Mouse (Mus musculus): Measurements from ENCODE around the gene A930018P22Rik. TPM values are rescaled to one million over a fixed set of nuclear protein-coding genes. Genes with fewer than 3 reads are reported as not detected.
"Not testable (repeated sequence)": the region's sequence is repeated elsewhere in the genome, so short reads cannot be mapped to it uniquely, and the experiment has no call there.

A930018P22Rik gene
- polyA plus RNA-seq, 1 experiment from 2014 or later, result not detected

- Histone ChIP-seq H3K27me3 (ENCODE audit: control insufficient read depth, insufficient read depth, low read length) (no peaks in the 10 kb centered on the region), H3K9ac (ENCODE audit: low read length) (no peak overlapping the region), H3K4me2 (ENCODE audit: low read depth) (no peak overlapping the region), H3K27ac (ENCODE audit: low read depth, low read length) (no peak overlapping the region), H3K36me3 (ENCODE audit: control insufficient read depth, insufficient read depth, low read length) (no peaks in the 10 kb centered on the region), H3K4me1 (ENCODE audit: control insufficient read depth, insufficient read depth, low read length) (no peaks in the 10 kb centered on the region), H3K9me3 (ENCODE audit: control insufficient read depth, low read length) (no peaks in the 10 kb centered on the region), H3K4me3 (ENCODE audit: low read depth, low read length) (no peak overlapping the region)
- DNase-seq (ENCODE audit: low spot score) (no peak), ATAC-seq (ENCODE audit: insufficient read depth, low FRiP score, low TSS enrichment) (no peak)
- 87% methylated on average over 4 of the region's 4 CpGs for WGBS
Measured at GRCm38 (mm10) chr2:104110031-104110430, 12.5 kb upstream of the A930018P22Rik start.

GRCm38 (mm10) chr2:104111170-104111797 is 11.3 kb upstream of the A930018P22Rik start:
- not testable (repeated sequence) for ATAC-seq (ENCODE audit: insufficient read depth, low FRiP score, low TSS enrichment); H3K4me2 ChIP-seq (ENCODE audit: low read depth); H3K9ac ChIP-seq (ENCODE audit: low read length); H3K4me1 ChIP-seq (ENCODE audit: control insufficient read depth, insufficient read depth, low read length); DNase-seq (ENCODE audit: low spot score); H3K27ac ChIP-seq (ENCODE audit: low read depth, low read length); H3K9me3 ChIP-seq (ENCODE audit: control insufficient read depth, low read length); H3K27me3 ChIP-seq (ENCODE audit: control insufficient read depth, insufficient read depth, low read length); H3K4me3 ChIP-seq (ENCODE audit: low read depth, low read length); H3K36me3 ChIP-seq (ENCODE audit: control insufficient read depth, insufficient read depth, low read length)
- no CpG with 5 or more reads among the region's 1 CpGs for WGBS

- not testable (repeated sequence) for DNase-seq (ENCODE audit: low spot score); H3K36me3 ChIP-seq (ENCODE audit: control insufficient read depth, insufficient read depth, low read length); ATAC-seq (ENCODE audit: insufficient read depth, low FRiP score, low TSS enrichment); H3K9me3 ChIP-seq (ENCODE audit: control insufficient read depth, low read length); H3K4me3 ChIP-seq (ENCODE audit: low read depth, low read length); H3K27me3 ChIP-seq (ENCODE audit: control insufficient read depth, insufficient read depth, low read length); H3K27ac ChIP-seq (ENCODE audit: low read depth, low read length); H3K4me1 ChIP-seq (ENCODE audit: control insufficient read depth, insufficient read depth, low read length); H3K4me2 ChIP-seq (ENCODE audit: low read depth); H3K9ac ChIP-seq (ENCODE audit: low read length)
Measured at GRCm38 (mm10) chr2:104113563-104113962, 9.0 kb upstream of the A930018P22Rik start.

- ATAC-seq (ENCODE audit: insufficient read depth, low FRiP score, low TSS enrichment), result no peak
Measured at GRCm38 (mm10) chr2:104114898-104115297, 7.7 kb upstream of the A930018P22Rik start.

GRCm38 (mm10) chr2:104117173-104117572 is 5.4 kb upstream of the A930018P22Rik start:
- not testable (repeated sequence) for H3K9me3 ChIP-seq (ENCODE audit: control insufficient read depth, low read length); H3K4me3 ChIP-seq (ENCODE audit: low read depth, low read length); H3K4me1 ChIP-seq (ENCODE audit: control insufficient read depth, insufficient read depth, low read length); H3K27ac ChIP-seq (ENCODE audit: low read depth, low read length); H3K36me3 ChIP-seq (ENCODE audit: control insufficient read depth, insufficient read depth, low read length); H3K9ac ChIP-seq (ENCODE audit: low read length); DNase-seq (ENCODE audit: low spot score); H3K4me2 ChIP-seq (ENCODE audit: low read depth); ATAC-seq (ENCODE audit: insufficient read depth, low FRiP score, low TSS enrichment); H3K27me3 ChIP-seq (ENCODE audit: control insufficient read depth, insufficient read depth, low read length)

More at GRCm38 (mm10) chr2:104114898-104115297, 7.7 kb upstream of the A930018P22Rik start:
- no peak overlapping the region for H3K9ac ChIP-seq (ENCODE audit: low read length)
- H3K27me3 ChIP-seq (ENCODE audit: control insufficient read depth, insufficient read depth, low read length), result no peaks in the 10 kb centered on the region
- no peaks in the 10 kb centered on the region for H3K4me1 ChIP-seq (ENCODE audit: control insufficient read depth, insufficient read depth, low read length)
- 91% methylated on average over 3 of the region's 3 CpGs for WGBS
- H3K4me2 ChIP-seq (ENCODE audit: low read depth), result no peak overlapping the region
- H3K4me3 ChIP-seq (ENCODE audit: low read depth, low read length), result no peak overlapping the region
- H3K36me3 ChIP-seq (ENCODE audit: control insufficient read depth, insufficient read depth, low read length), result no peaks in the 10 kb centered on the region
- H3K27ac ChIP-seq (ENCODE audit: low read depth, low read length), result no peak overlapping the region
- DNase-seq (ENCODE audit: low spot score), result no peak
- no peaks in the 10 kb centered on the region for H3K9me3 ChIP-seq (ENCODE audit: control insufficient read depth, low read length)

GRCm38 (mm10) chr2:104119097-104119496 is 3.5 kb upstream of the A930018P22Rik start:
- Histone ChIP-seq H3K4me1 (ENCODE audit: control insufficient read depth, insufficient read depth, low read length) (no peaks in the 10 kb centered on the region), H3K9me3 (ENCODE audit: control insufficient read depth, low read length) (no peaks in the 10 kb centered on the region), H3K4me2 (ENCODE audit: low read depth) (no peak overlapping the region), H3K27me3 (ENCODE audit: control insufficient read depth, insufficient read depth, low read length) (0 out of 2 replicates have a peak, but pooled peaks cover 3% of the 10 kb centered on the region), H3K27ac (ENCODE audit: low read depth, low read length) (no peak overlapping the region), H3K36me3 (ENCODE audit: control insufficient read depth, insufficient read depth, low read length) (no peaks in the 10 kb centered on the region), H3K9ac (ENCODE audit: low read length) (no peak overlapping the region), H3K4me3 (ENCODE audit: low read depth, low read length) (no peak overlapping the region)
- 22% methylated on average over 1 of the region's 1 CpGs for WGBS
- DNase-seq (ENCODE audit: low spot score) (no peak), ATAC-seq (ENCODE audit: insufficient read depth, low FRiP score, low TSS enrichment) (no peak)

- Histone ChIP-seq H3K9ac (ENCODE audit: low read length) (no peak overlapping the region), H3K36me3 (ENCODE audit: control insufficient read depth, insufficient read depth, low read length) (no peaks in the 10 kb centered on the region), H3K4me1 (ENCODE audit: control insufficient read depth, insufficient read depth, low read length) (no peaks in the 10 kb centered on the region), H3K4me3 (ENCODE audit: low read depth, low read length) (no peak overlapping the region), H3K27ac (ENCODE audit: low read depth, low read length) (no peak overlapping the region), H3K27me3 (ENCODE audit: control insufficient read depth, insufficient read depth, low read length) (0 out of 2 replicates have a peak, but pooled peaks cover 3% of the 10 kb centered on the region), H3K4me2 (ENCODE audit: low read depth) (no peak overlapping the region), H3K9me3 (ENCODE audit: control insufficient read depth, low read length) (no peaks in the 10 kb centered on the region)
- no peak for DNase-seq (ENCODE audit: low spot score)
- 62% methylated on average over 6 of the region's 6 CpGs for WGBS
- no peak for ATAC-seq (ENCODE audit: insufficient read depth, low FRiP score, low TSS enrichment)
Measured at GRCm38 (mm10) chr2:104120312-104120711, 2.3 kb upstream of the A930018P22Rik start.

- no peak for DNase-seq (ENCODE audit: low spot score)
- Histone ChIP-seq H3K4me2 (ENCODE audit: low read depth) (peak overlapping the region; percentile 98), H3K9ac (ENCODE audit: low read length) (no peak overlapping the region), H3K27me3 (ENCODE audit: control insufficient read depth, insufficient read depth, low read length) (0 out of 2 replicates have a peak, but pooled peaks cover 3% of the 10 kb centered on the region), H3K27ac (ENCODE audit: low read depth, low read length) (0 out of 2 replicates have a peak overlapping the region, but pooled peaks have one; percentile 15), H3K4me1 (ENCODE audit: control insufficient read depth, insufficient read depth, low read length) (no peaks in the 10 kb centered on the region), H3K9me3 (ENCODE audit: control insufficient read depth, low read length) (no peaks in the 10 kb centered on the region), H3K36me3 (ENCODE audit: control insufficient read depth, insufficient read depth, low read length) (no peaks in the 10 kb centered on the region), H3K4me3 (ENCODE audit: low read depth, low read length) (no peak overlapping the region)
- ATAC-seq (ENCODE audit: insufficient read depth, low FRiP score, low TSS enrichment), result no peak
- WGBS, result 77% methylated on average over 8 of the region's 8 CpGs
Measured at GRCm38 (mm10) chr2:104121681-104122504, 676 bp upstream of the A930018P22Rik start.

- Histone ChIP-seq H3K27ac (ENCODE audit: low read depth, low read length) (no peak overlapping the region), H3K9ac (ENCODE audit: low read length) (no peak overlapping the region), H3K36me3 (ENCODE audit: control insufficient read depth, insufficient read depth, low read length) (no peaks in the 10 kb centered on the region), H3K4me3 (ENCODE audit: low read depth, low read length) (no peak overlapping the region), H3K4me1 (ENCODE audit: control insufficient read depth, insufficient read depth, low read length) (no peaks in the 10 kb centered on the region), H3K4me2 (ENCODE audit: low read depth) (peak overlapping the region; percentile 98), H3K27me3 (ENCODE audit: control insufficient read depth, insufficient read depth, low read length) (0 out of 2 replicates have a peak, but pooled peaks cover 3% of the 10 kb centered on the region), H3K9me3 (ENCODE audit: control insufficient read depth, low read length) (no peaks in the 10 kb centered on the region)
- DNase-seq (ENCODE audit: low spot score), result no peak
- WGBS, result 48% methylated on average over 3 of the region's 3 CpGs
- ATAC-seq (ENCODE audit: insufficient read depth, low FRiP score, low TSS enrichment), result no peak
Measured at GRCm38 (mm10) chr2:104123540-104123939, 971 bp downstream of the A930018P22Rik start.
